Mouse (Mus musculus) fibroblast of lung, adult 2 months (primary cell): ENCODE measurements around the gene Atp8b3.

Source experiments
- DNase-seq: peaks from one replicate; pipeline ENCODE4 v3.0.0-alpha.2; 2011; ENCODE audit warnings: low read depth

Gene Atp8b3

GRCm38 (mm10) chr10:80523299-80523698, 15.6 kb downstream of the Atp8b3 start:
- no peak for DNase-seq

GRCm38 (mm10) chr10:80519287-80519686, 19.6 kb downstream of the Atp8b3 start:
- no peak for DNase-seq

GRCm38 (mm10) chr10:80513739-80514138, 25.2 kb downstream of the Atp8b3 start:
- no peak for DNase-seq

- DNase-seq, result peak; percentile 2
Measured at GRCm38 (mm10) chr10:80510273-80510660, 28.7 kb downstream of the Atp8b3 start.

- peak; percentile 57 for DNase-seq
Measured at GRCm38 (mm10) chr10:80509412-80510272, 29.3 kb downstream of the Atp8b3 start.

GRCm38 (mm10) chr10:80506222-80506621, 32.7 kb downstream of the Atp8b3 start:
- DNase-seq, result peak; percentile 11

- no peak for DNase-seq
Measured at GRCm38 (mm10) chr10:80504724-80505123, 34.2 kb downstream of the Atp8b3 start.

- no peak for DNase-seq
Measured at GRCm38 (mm10) chr10:80503599-80504220, 35.2 kb downstream of the Atp8b3 start.

GRCm38 (mm10) chr10:80502819-80503314, 36.1 kb downstream of the Atp8b3 start:
- DNase-seq, result no peak

GRCm38 (mm10) chr10:80502291-80502690, 36.6 kb downstream of the Atp8b3 start:
- DNase-seq, result no peak

- DNase-seq, result no peak
Measured at GRCm38 (mm10) chr10:80496421-80496820, 42.5 kb downstream of the Atp8b3 start.

- no peak for DNase-seq
Measured at GRCm38 (mm10) chr10:80495901-80496300, 43.0 kb downstream of the Atp8b3 start.

- DNase-seq, result no peak
Measured at GRCm38 (mm10) chr10:80494732-80495131, 44.2 kb downstream of the Atp8b3 start, which contains the start of gene Onecut3. Onecut3 (plus strand) TSS chr10:80494835.

GRCm38 (mm10) chr10:80490051-80490450, 48.9 kb downstream of the Atp8b3 start:
- peak; percentile 16 for DNase-seq

GRCm38 (mm10) chr10:80486862-80487379, 52.0 kb downstream of the Atp8b3 start:
- DNase-seq, result no peak

GRCm38 (mm10) chr10:80481002-80481401, 57.9 kb downstream of the Atp8b3 start:
- DNase-seq, result no peak

GRCm38 (mm10) chr10:80478531-80478930, 60.4 kb downstream of the Atp8b3 start:
- no peak for DNase-seq

GRCm38 (mm10) chr10:80475290-80475959, 63.5 kb downstream of the Atp8b3 start:
- peak; percentile 40 for DNase-seq
